Mouse (Mus musculus): Measurements from ENCODE around the gene Dchs2.

Gene Dchs2

DNA sequence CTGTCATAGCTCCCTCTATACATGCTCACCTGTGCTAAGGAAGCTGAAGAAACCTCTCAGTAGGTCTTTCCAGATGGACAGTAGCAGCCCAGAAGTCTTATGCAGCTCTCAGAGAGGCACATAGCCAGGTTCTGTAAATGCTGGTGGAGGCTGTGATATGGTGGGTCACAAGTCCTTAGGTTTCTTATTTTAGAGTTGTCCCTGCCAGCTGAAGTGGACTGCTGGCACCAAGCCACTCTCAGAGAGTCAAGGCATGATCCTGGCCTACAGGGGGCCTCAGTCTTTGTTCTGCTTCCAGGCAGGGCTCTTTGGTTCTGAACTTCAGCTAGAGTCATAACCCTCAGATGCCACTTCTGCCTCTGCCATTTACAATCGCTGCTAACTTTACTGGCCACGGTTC is 11.1 kb downstream of the Dchs2 start:
- no peak for TF ChIP-seq GATA4 (IDR thresholded peaks at IDR 0.05; ENCODE audit: insufficient replicate concordance, low read length)

DNA sequence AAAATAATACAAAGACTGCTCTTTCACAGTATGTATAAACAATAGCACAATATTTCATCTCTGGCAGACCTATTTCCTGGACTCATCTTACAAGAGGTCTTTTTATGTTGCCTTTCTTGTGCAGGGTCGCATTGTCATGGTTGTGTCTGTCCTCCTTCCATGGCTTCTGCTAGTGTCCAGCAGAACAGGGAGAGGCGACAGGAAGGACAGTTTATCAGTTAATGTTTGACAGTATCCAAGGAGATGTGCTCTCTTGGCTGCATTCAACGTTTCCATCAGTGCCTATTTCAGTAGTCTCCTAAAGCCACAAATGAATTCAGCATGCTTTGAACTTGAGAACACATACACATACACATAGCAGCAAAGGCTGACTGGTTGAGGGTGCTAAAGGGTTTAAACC is 17.9 kb downstream of the Dchs2 start:
- TF ChIP-seq GATA4 (IDR thresholded peaks at IDR 0.05; ENCODE audit: insufficient replicate concordance, low read length) = no peak

DNA sequence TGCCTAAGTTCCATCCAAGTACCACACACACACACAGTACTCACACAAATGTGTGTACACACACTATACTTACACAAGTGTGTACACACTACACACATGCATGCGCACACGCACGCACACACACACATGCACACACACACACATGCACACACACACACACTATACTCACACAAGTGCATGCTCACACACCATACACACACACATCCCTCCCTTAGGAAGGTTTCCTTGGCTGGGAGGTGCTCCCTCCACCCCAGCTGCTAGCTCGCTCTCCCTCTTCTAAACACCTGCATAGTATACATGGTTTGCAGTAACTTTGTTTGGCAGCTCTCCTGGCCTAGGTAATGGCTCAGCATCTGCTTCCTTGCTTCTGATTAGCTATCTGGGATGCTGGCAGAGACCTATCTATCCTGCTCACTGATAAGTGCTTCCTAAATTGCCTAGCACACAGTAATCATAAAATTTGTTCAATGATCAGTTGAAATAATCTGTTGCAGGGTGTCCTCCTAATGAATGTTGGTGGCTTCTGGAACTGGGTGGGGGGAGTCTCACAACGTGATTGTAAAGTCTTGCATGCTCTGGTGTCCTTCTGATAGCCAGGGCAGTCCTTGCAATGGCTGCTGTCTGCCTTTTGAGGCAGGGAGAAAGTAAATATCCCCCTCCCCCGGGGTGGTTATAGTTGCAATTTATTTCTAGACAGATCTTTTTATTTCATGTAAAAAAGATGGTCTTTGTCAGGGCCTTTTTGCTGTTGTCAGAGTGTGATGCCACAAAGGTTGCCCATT is 19.7 kb downstream of the Dchs2 start:
- no peak for TF ChIP-seq GATA4 (IDR thresholded peaks at IDR 0.05; ENCODE audit: insufficient replicate concordance, low read length)

DNA sequence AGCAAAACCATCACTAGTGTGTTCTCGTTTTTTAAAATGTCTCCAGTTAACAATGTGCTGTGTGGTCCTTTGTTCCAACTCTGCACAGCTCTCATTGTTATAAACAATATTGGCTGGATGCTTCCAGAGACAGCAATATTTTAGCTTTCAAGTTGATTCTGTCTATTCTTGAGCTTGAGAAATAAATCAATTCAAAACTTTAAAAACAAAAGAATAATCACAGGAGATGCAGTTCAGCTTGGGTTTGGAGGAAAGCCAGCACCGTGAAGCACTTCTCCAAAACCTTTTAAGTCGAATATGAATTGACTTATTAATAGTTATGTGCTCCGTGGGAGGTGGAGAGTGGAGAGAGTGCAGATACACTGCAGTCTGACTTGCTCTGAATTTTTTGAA is 20.3 kb downstream of the Dchs2 start:
- TF ChIP-seq GATA4 (IDR thresholded peaks at IDR 0.05; ENCODE audit: insufficient replicate concordance, low read length) = no peak

DNA sequence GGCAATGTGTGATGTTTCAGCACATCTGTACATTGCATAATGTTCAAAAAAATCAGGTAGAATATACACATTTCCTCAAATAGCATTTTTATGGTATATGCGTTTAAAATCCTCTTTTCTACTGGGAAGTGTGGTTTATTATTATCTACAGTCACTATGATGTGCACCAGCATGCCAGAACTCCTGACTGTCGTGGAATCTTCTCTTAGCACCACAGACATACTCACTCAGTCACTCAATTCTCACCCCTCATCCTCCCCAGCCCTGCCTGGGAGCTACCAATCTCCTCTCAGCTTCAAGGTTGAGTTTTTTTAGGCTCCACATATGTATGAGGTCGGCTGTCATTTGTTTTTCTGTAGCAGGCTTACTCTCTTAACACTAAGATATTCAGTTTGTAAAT is 20.8 kb downstream of the Dchs2 start:
- TF ChIP-seq GATA4 (IDR thresholded peaks at IDR 0.05; ENCODE audit: insufficient replicate concordance, low read length) = no peak

DNA sequence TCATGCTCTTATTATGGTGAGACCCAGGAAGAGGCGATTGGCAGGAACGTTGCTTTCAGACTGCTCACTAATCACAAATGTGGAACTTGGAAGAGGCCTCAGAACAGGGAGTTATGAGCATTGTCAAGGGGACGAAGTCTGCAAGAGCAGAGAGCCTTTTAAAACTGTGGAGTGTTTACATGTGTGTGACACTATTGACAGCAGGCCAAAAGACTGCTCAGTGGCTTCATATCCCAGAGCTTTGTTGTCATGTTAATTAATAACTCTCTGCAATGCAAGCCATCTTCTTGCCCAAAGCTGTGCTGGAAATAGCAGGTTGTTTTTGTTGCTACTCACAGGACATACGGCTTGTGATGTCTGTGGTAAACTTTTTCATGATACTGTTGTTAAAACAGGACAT is 27.9 kb downstream of the Dchs2 start:
- no peak for TF ChIP-seq GATA4 (IDR thresholded peaks at IDR 0.05; ENCODE audit: insufficient replicate concordance, low read length)

DNA sequence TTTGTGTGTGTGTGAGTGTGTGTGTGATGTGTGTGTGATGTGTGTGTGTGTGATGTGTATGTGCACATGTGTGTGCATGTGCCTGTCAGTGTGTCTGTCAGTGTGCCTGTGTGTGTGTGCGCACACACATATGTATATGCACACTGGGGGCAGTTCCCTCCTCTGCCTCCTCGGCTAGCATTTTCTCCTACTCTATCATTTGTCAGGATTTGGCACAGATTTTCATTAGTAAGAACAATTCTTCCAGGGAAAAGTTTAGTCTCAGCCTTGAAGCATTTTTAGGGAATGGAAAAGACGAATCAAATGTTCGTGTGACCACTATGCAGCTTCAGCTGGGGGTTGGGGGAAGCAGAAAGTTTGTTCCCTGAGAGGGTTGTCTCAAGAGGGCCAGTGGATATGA is 28.4 kb downstream of the Dchs2 start:
- TF ChIP-seq GATA4 (IDR thresholded peaks at IDR 0.05; ENCODE audit: insufficient replicate concordance, low read length) = no peak

DNA sequence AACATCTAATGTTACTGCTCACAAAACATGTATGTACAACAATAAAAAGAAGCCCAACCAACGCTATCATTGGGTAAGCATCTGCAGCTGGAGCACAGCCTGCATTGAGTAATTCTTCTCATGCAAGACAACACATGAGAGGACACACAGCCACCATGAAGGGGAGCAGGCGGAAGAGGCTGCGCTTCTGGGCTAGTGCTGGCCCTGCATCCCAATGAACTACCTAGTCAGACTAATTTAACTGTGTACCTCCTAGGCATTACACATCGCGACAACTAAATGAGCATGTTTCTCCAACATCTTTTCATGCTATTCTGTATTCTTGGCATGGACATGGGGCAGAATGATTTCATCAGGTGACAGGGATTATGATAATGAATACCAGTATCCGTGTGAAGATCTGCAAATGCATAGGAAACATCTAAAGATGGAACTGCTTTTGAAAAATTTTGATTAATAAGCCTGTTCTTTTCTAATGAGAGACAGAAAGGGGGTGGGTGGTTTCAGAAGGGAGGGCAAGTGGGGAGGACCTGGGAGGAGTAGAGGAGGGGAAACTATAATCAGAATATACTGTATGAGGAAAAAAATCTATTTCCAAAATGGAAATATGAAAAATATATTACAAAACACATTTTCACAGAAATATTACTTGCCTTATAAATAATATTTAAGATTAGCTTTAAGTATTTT is 33.9 kb downstream of the Dchs2 start:
- TF ChIP-seq GATA4 (IDR thresholded peaks at IDR 0.05; ENCODE audit: insufficient replicate concordance, low read length) = no peak

DNA sequence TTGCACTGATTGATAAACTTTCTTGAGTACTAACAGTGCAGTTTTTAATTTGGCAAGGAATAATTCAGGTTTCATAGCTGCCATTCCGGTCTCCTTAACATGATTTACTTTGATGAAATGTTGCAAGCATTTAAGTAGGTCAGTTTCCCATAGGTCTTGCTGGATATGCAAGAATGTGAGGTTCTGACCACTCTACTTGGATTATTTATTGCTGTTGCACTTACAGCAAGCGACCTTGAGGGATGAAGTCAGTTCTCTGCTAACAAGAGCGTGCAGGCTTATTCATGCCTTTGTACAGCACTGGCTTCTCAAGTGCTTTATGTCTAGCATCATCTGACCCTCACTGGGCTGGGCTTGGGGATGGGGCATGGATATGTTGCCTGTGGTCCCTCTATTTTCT is 35.9 kb downstream of the Dchs2 start:
- no peak for TF ChIP-seq GATA4 (IDR thresholded peaks at IDR 0.05; ENCODE audit: insufficient replicate concordance, low read length)

DNA sequence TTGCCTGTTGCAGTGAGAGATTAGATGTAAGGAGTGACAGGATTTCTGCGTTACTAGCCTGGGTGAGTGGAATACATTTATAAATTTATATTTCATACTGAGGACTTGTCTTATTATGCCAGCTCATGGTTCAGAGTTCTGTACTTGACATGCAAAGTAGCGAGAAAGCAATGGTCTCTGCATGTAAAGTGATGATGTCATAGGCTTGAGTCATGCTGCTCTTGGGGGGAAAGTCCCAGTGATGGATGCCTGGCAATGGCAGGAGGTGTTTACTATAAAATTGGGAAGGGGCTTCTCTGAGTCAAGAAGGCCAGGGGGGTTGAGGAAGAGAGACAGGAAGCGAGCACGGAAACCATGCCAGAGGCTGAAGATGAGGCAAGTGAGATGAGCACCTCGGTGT is 57.8 kb downstream of the Dchs2 start:
- no peak for TF ChIP-seq GATA4 (IDR thresholded peaks at IDR 0.05; ENCODE audit: insufficient replicate concordance, low read length)

DNA sequence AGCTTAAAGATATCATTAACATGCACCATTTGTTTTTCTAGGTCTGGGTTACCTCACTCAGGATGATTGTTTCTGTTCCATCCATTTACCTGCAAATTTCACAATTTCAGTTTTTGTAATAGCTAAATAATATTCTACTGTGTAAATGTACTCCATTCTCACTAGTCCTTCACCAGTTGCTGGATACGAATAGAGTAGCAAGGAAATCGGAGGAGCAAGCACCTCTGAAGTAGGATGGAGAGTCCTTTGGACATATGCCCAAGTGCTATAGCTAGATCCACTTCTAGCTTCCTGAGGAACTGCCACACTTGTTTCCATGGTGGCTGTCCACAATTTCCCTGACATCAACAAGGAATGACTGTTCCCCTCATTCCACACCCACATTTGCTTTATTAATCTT is 63.5 kb downstream of the Dchs2 start:
- TF ChIP-seq GATA4 (IDR thresholded peaks at IDR 0.05; ENCODE audit: insufficient replicate concordance, low read length) = no peak

DNA sequence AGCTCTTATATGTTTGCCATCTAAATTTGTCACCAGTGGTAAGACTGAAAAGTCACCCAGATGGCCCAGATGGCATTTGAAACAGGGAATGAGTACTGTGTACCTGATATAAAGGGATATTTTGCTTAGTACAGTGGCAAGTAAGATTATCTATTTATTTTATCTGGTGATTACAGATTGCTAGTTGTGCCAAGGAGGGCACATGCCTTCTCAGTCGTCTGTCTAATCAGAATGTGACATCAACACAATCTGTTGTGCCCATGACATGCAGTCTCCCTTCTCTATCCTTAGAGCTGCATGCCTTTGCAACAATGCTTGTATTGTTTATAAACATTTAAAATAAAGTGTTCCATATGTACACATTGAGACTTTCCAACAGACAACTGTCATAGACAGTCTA is 64.7 kb downstream of the Dchs2 start:
- no peak for TF ChIP-seq GATA4 (IDR thresholded peaks at IDR 0.05; ENCODE audit: insufficient replicate concordance, low read length)

DNA sequence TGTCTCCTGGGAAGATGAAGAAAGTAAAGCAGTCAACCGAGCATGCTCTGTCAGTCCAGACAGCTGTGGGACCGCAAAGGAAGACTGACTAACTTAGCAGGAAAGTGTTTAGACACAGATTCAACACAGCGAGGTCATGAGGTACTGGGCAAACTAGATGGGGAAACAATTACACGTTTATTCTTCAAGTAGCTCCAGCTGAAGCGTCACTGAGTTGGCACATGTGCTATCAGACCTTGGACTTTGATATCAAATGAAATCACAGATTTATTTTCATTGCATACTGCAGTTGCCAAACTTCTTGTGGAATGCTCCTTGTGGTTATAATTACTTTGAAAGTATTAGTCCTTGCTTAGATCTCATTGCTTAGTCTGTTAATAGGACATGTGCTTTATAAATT is 67.2 kb downstream of the Dchs2 start:
- TF ChIP-seq GATA4 (IDR thresholded peaks at IDR 0.05; ENCODE audit: insufficient replicate concordance, low read length) = no peak

DNA sequence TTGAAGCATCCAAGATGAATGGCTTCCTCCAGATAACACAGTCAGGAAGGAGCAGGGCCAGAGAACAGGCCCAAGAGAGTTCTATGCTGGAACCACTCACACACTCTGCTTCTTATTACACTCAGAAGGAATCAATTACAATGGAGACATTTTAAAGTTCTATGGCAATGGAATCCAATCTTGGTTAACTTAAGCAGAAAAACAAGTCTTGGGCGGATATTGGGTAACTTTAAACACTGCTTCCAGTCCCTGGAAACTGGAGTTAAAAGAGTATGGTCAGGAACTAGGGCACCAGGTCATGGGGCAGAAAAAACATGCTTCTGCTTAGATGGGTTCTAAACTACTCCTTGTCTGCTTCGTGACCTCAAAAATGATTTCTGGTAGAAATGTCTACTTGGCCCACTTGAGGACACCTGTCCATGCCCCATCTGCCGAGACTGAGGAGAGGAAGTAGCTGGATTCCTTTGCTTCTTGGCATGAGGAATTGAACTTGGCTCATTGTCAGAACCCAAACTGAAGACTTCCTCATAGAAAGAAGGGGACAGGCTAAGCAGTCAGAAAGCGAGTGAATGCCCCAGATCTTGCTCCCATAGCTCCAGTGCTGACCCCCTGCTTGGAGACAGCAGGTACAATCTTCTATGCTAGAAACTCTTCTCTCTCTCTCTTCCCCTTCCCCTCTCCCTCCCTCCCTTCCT is 73.7 kb downstream of the Dchs2 start:
- TF ChIP-seq GATA4 (IDR thresholded peaks at IDR 0.05; ENCODE audit: insufficient replicate concordance, low read length) = no peak

DNA sequence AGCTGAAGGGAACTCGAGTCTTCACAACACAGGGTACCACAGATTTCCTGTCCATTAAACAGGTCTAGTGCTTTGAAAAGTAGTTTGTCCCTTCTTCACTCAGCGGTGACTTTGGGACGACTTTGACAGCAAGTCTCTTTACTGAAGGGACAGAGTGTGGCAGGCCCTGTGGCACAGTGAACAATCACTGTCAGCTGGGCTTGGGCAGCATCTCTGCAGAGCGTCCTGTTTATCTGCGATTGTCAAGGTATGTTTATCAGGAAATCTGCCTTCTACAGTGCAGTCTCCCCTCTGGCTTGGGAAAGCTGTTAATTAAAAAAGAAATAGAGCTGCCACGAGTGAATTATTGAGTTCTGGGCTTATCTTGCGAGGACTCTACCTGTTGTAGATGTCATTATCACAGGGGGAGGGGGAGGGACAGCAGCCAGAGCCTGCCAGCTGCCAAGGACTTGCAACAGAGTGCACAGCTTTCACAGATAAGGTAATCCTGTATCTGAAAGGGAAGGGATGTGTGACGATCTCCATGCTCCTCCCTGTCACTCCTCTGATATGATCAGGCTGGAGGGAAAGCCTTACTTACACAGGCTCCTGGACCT is 77.4 kb downstream of the Dchs2 start:
- no peak for TF ChIP-seq GATA4 (IDR thresholded peaks at IDR 0.05; ENCODE audit: insufficient replicate concordance, low read length)

DNA sequence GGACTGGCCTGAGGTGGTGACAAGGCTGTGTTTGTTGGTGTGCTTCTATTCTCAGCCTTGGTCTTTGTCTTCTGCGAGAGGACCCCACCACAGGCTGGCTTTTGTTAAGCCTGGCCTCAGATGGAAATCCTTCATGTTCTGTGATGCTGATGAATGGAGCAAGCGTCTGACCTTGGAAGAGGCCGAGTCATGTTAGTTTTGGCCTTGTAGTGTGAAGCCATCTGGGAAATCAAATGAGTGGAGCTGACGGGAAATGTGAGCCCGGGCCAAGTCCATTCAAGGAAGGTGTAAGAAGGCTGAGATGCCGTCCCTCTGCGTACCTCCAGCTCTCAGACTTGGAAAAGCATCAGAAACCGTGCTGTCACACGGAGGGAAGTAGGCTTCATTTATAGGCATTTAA is 81.9 kb downstream of the Dchs2 start:
- TF ChIP-seq GATA4 (IDR thresholded peaks at IDR 0.05; ENCODE audit: insufficient replicate concordance, low read length) = no peak

Measured in liver, adult (tissue).